ENCODE assay signal across 8 mouse cellular contexts in genomic region chr10:127755770-127756468, GRCm38 (mm10). TPM values are rescaled to one million over a fixed set of nuclear protein-coding genes. Genes with fewer than 3 reads are reported as not detected.
DNase-seq lines count a peak whose midpoint lies in the region; ATAC-seq lines count a peak whose summit lies in the region.

No protein-coding gene starts in this region.

- no peak for ATAC-seq in megakaryocyte, adult 5-6 weeks (ENCODE audit: poor library complexity, severe bottlenecking)
- ATAC-seq in limb, embryonic 12.5 days (ENCODE audit: insufficient number of reproducible peaks, insufficient read depth, low FRiP score, low TSS enrichment, low read depth), result no peak
- no peak for ATAC-seq in midbrain, embryonic 13.5 days

- H3K27ac ChIP-seq in limb, embryonic 12.5 days, result no peak overlapping the region
- H3K27ac ChIP-seq in midbrain, embryonic 13.5 days, result no peak overlapping the region

- H3K9ac ChIP-seq in limb, embryonic 12.5 days (replicated peaks), result no peak overlapping the region
- no peak overlapping the region for H3K9ac ChIP-seq in midbrain, embryonic 13.5 days (replicated peaks)

- H3K36me3 ChIP-seq in megakaryocyte, embryonic 14.5 days (replicated peaks; ENCODE audit: low read length), result no peaks in the 10 kb centered on the region
- no peaks in the 10 kb centered on the region for H3K36me3 ChIP-seq in limb, embryonic 12.5 days
- H3K36me3 ChIP-seq in midbrain, embryonic 13.5 days, result no peaks in the 10 kb centered on the region

- peaks cover 10% of the 10 kb centered on the region for H3K27me3 ChIP-seq in megakaryocyte, embryonic 14.5 days (replicated peaks)
- no peaks in the 10 kb centered on the region for H3K27me3 ChIP-seq in limb, embryonic 12.5 days
- H3K27me3 ChIP-seq in midbrain, embryonic 13.5 days, result no peaks in the 10 kb centered on the region

- 42% methylated on average over 17 of the region's 18 CpGs for WGBS in limb, embryonic 12.5 days
- WGBS in midbrain, embryonic 13.5 days, result 47% methylated on average over 18 of the region's 18 CpGs

- H3K4me3 ChIP-seq in megakaryocyte, embryonic 14.5 days (replicated peaks), result peak overlapping the region; percentile 47
- no peak overlapping the region for H3K4me3 ChIP-seq in limb, embryonic 12.5 days (replicated peaks)
- no peak overlapping the region for H3K4me3 ChIP-seq in midbrain, embryonic 13.5 days (replicated peaks)

- H3K4me1 ChIP-seq in megakaryocyte, embryonic 14.5 days, result peaks cover 36% of the 10 kb centered on the region
- H3K4me1 ChIP-seq in limb, embryonic 12.5 days (replicated peaks), result no peaks in the 10 kb centered on the region; the same call in 1 of the 2 replicates
- no peaks in the 10 kb centered on the region for H3K4me1 ChIP-seq in midbrain, embryonic 13.5 days (replicated peaks)

- intact Hi-C loops in heart, postnatal 10 days (cut with DNase I), result no loop called here

- H3K4me2 ChIP-seq in limb, embryonic 12.5 days, result peak overlapping the region; percentile 33
- H3K4me2 ChIP-seq in midbrain, embryonic 13.5 days (replicated peaks), result peak overlapping the region; percentile 17

- peak; percentile 32 to 55 for DNase-seq in heart, postnatal 10 days
- no peak for DNase-seq in left cerebral cortex, adult 11 months (ENCODE audit: low spot score)
- no peak for DNase-seq in retina, embryonic 14.5 days (ENCODE audit: low spot score)
- DNase-seq in gastrocnemius, postnatal 25 days, result no peak

- peaks cover 20% of the 10 kb centered on the region for H3K9me3 ChIP-seq in megakaryocyte, embryonic 14.5 days
- H3K9me3 ChIP-seq in limb, embryonic 12.5 days, result no peaks in the 10 kb centered on the region
- no peaks in the 10 kb centered on the region for H3K9me3 ChIP-seq in midbrain, embryonic 13.5 days

RNA-seq across cellular contexts. Expression of gene Rdh1, which starts 3.6 kb away (rescaled TPM):
- polyA plus RNA-seq in megakaryocyte, embryonic 14.5 days (2012; ENCODE audit: insufficient read depth, low replicate concordance), result not detected in 2 replicates
- total RNA-seq in megakaryocyte, adult 5-6 weeks (2015), result not detected in 2 replicates
- not detected in 2 replicates for total RNA-seq in megakaryocyte, adult 5-6 weeks (2017)
- under 1 TPM; 0.10 to 0.12 TPM for total RNA-seq in heart, postnatal 10 days (2021)
- polyA plus RNA-seq in limb, embryonic 12.5 days (2016; fragmentation: Nextera tagmentation; extraction: Ambion mirVana), result 0.05 TPM in 1 of 2 replicates, not detected in the other
- polyA plus RNA-seq in midbrain, embryonic 13.5 days (2015; fragmentation: Nextera tagmentation; extraction: Ambion mirVana), result 0.04 TPM in 1 of 2 replicates, not detected in the other
- under 1 TPM; 0.05 to 0.08 TPM for total RNA-seq in gastrocnemius, postnatal 25 days (2021)

RNA-seq across cellular contexts. Expression of gene Rdh16f1, which starts 3.7 kb away (rescaled TPM):
- polyA plus RNA-seq in megakaryocyte, embryonic 14.5 days (2012; ENCODE audit: insufficient read depth, low replicate concordance), result not detected in 2 replicates
- total RNA-seq in megakaryocyte, adult 5-6 weeks (2015), result not detected in 2 replicates
- total RNA-seq in megakaryocyte, adult 5-6 weeks (2017), result not detected in 2 replicates
- under 1 TPM in 1 of 2 experiments, not detected in 1; 0.17 TPM for total RNA-seq in heart, postnatal 10 days (2021)
- polyA plus RNA-seq in limb, embryonic 12.5 days (2016; fragmentation: Nextera tagmentation; extraction: Ambion mirVana), result 0.16 TPM in 1 of 2 replicates, not detected in the other
- not detected in 2 replicates for polyA plus RNA-seq in midbrain, embryonic 13.5 days (2015; fragmentation: Nextera tagmentation; extraction: Ambion mirVana)
- total RNA-seq in gastrocnemius, postnatal 25 days (2021), result not detected

RNA-seq across cellular contexts. Expression of gene Gpr182, which starts 4.4 kb away (rescaled TPM):
- not detected in 2 replicates for polyA plus RNA-seq in megakaryocyte, embryonic 14.5 days (2012; ENCODE audit: insufficient read depth, low replicate concordance)
- total RNA-seq in megakaryocyte, adult 5-6 weeks (2015), result not detected in 2 replicates
- 0.11 TPM in 1 of 2 replicates, not detected in the other for total RNA-seq in megakaryocyte, adult 5-6 weeks (2017)
- 1 to 10 TPM; 4.6 to 4.7 TPM for total RNA-seq in heart, postnatal 10 days (2021)
- polyA plus RNA-seq in limb, embryonic 12.5 days (2016; fragmentation: Nextera tagmentation; extraction: Ambion mirVana), result 0.49 and 0.59 TPM in 2 replicates
- 0.39 and 0.52 TPM in 2 replicates for polyA plus RNA-seq in midbrain, embryonic 13.5 days (2015; fragmentation: Nextera tagmentation; extraction: Ambion mirVana)
- under 1 TPM; 0.20 to 0.62 TPM for total RNA-seq in gastrocnemius, postnatal 25 days (2021)

RNA-seq across cellular contexts. Expression of gene Zbtb39, which starts 16.6 kb away (rescaled TPM):
- 0.30 and 0.54 TPM in 2 replicates for polyA plus RNA-seq in megakaryocyte, embryonic 14.5 days (2012; ENCODE audit: insufficient read depth, low replicate concordance)
- total RNA-seq in megakaryocyte, adult 5-6 weeks (2015), result 3.3 and 5.1 TPM in 2 replicates
- 3.2 and 4.3 TPM in 2 replicates for total RNA-seq in megakaryocyte, adult 5-6 weeks (2017)
- 1 to 10 TPM; 8.1 to 9.6 TPM for total RNA-seq in heart, postnatal 10 days (2021)
- 4.3 and 4.6 TPM in 2 replicates for polyA plus RNA-seq in limb, embryonic 12.5 days (2016; fragmentation: Nextera tagmentation; extraction: Ambion mirVana)
- 5.1 and 5.3 TPM in 2 replicates for polyA plus RNA-seq in midbrain, embryonic 13.5 days (2015; fragmentation: Nextera tagmentation; extraction: Ambion mirVana)
- 1 to 10 TPM; 4.8 to 5.3 TPM for total RNA-seq in gastrocnemius, postnatal 25 days (2021)

RNA-seq across cellular contexts. Expression of gene Rdh9, which starts 20.3 kb away (rescaled TPM):
- not detected in 2 replicates for polyA plus RNA-seq in megakaryocyte, embryonic 14.5 days (2012; ENCODE audit: insufficient read depth, low replicate concordance)
- not detected in 2 replicates for total RNA-seq in megakaryocyte, adult 5-6 weeks (2015)
- total RNA-seq in megakaryocyte, adult 5-6 weeks (2017), result not detected in 2 replicates
- total RNA-seq in heart, postnatal 10 days (2021), result under 1 TPM in 1 of 2 experiments, not detected in 1; 0.74 TPM
- 0.15 TPM in 1 of 2 replicates, not detected in the other for polyA plus RNA-seq in limb, embryonic 12.5 days (2016; fragmentation: Nextera tagmentation; extraction: Ambion mirVana)
- polyA plus RNA-seq in midbrain, embryonic 13.5 days (2015; fragmentation: Nextera tagmentation; extraction: Ambion mirVana), result 0.09 TPM in 2 replicates
- under 1 TPM; 0.31 to 0.40 TPM for total RNA-seq in gastrocnemius, postnatal 25 days (2021)

Comparison
In these comparisons a context has a peak if more than half of its experiments do, and no peak if none do; other contexts are left out.
1. DNase-seq: peak in heart, postnatal 10 days (2 of 2); none in left cerebral cortex, adult 11 months (single experiment), retina, embryonic 14.5 days (single experiment) and gastrocnemius, postnatal 25 days (single experiment).